Mouse (Mus musculus): ENCODE results near the gene Dennd5a.

The Dennd5a gene

GRCm38 (mm10) chr7:109963707-109964106 is 3.4 kb upstream of the Dennd5a start:
- no peak for DNase-seq (ENCODE audit: low read depth)

- peak; percentile 57 for DNase-seq (ENCODE audit: low read depth)
These were observed 2.3 kb upstream of the Dennd5a start for GRCm38 (mm10) chr7:109962596-109962995.

- no peak for DNase-seq (ENCODE audit: low read depth)
These were observed 1.3 kb upstream of the Dennd5a start for GRCm38 (mm10) chr7:109961570-109961969.

- DNase-seq (ENCODE audit: low read depth) = no peak
These were observed 414 bp upstream of the Dennd5a start for GRCm38 (mm10) chr7:109960613-109961154.

GRCm38 (mm10) chr7:109958843-109959715 is 1.2 kb downstream of the Dennd5a start:
- DNase-seq (ENCODE audit: low read depth) = no peak

- DNase-seq (ENCODE audit: low read depth) = no peak
These were observed 2.1 kb downstream of the Dennd5a start for GRCm38 (mm10) chr7:109957996-109958789.

GRCm38 (mm10) chr7:109954622-109955401 is 5.5 kb downstream of the Dennd5a start:
- no peak for DNase-seq (ENCODE audit: low read depth)

- no peak for DNase-seq (ENCODE audit: low read depth)
These were observed 9.0 kb downstream of the Dennd5a start for GRCm38 (mm10) chr7:109951297-109951696.

- DNase-seq (ENCODE audit: low read depth) = no peak
These were observed 15.7 kb downstream of the Dennd5a start for GRCm38 (mm10) chr7:109944421-109945034.

- DNase-seq (ENCODE audit: low read depth) = peak; percentile 28
These were observed 30.6 kb downstream of the Dennd5a start for GRCm38 (mm10) chr7:109929628-109930027.

- DNase-seq (ENCODE audit: low read depth) = no peak
These were observed 31.9 kb downstream of the Dennd5a start for GRCm38 (mm10) chr7:109928365-109928764.

GRCm38 (mm10) chr7:109924965-109925364 is 35.3 kb downstream of the Dennd5a start:
- DNase-seq (ENCODE audit: low read depth) = no peak

- no peak for DNase-seq (ENCODE audit: low read depth)
These were observed 37.4 kb downstream of the Dennd5a start for GRCm38 (mm10) chr7:109922889-109923288.

GRCm38 (mm10) chr7:109906165-109906564 is 54.1 kb downstream of the Dennd5a start:
- DNase-seq (ENCODE audit: low read depth) = peak; percentile 16

- DNase-seq (ENCODE audit: low read depth) = no peak
These were observed 59.3 kb downstream of the Dennd5a start for GRCm38 (mm10) chr7:109900921-109901320.

GRCm38 (mm10) chr7:109898911-109899310 is 61.4 kb downstream of the Dennd5a start:
- peak; percentile 59 for DNase-seq (ENCODE audit: low read depth)

- DNase-seq (ENCODE audit: low read depth) = peak; percentile 79
These were observed 67.7 kb downstream of the Dennd5a start for GRCm38 (mm10) chr7:109892530-109892929.

GRCm38 (mm10) chr7:109891786-109892185 is 68.5 kb downstream of the Dennd5a start:
- no peak for DNase-seq (ENCODE audit: low read depth)

GRCm38 (mm10) chr7:109890256-109890655 is 70.0 kb downstream of the Dennd5a start:
- no peak for DNase-seq (ENCODE audit: low read depth)

- no peak for DNase-seq (ENCODE audit: low read depth)
These were observed 71.0 kb downstream of the Dennd5a start for GRCm38 (mm10) chr7:109889300-109889699.

GRCm38 (mm10) chr7:109886249-109886648 is 74.0 kb downstream of the Dennd5a start:
- no peak for DNase-seq (ENCODE audit: low read depth)
